Mouse (Mus musculus) cerebellum, adult 2 months (tissue): ENCODE results near the gene Lpgat1. TPM values are rescaled to one million over a fixed set of nuclear protein-coding genes. Genes with fewer than 3 reads are reported as not detected.

Experiments
- DNase-seq, 2 experiments: peaks; one replicate each; pipeline ENCODE4 v3.0.0; 2021
- H3K27ac ChIP-seq: fragments of 200-500 bp; 2 replicates; pipeline ENCODE4 v1.5.1; 2012; ENCODE audit warnings: low read length, control low read depth, inconsistent platforms; ENCODE audit not compliant: insufficient read depth
- H3K27me3 ChIP-seq: fragments of 200-500 bp; 2 replicates; pipeline ENCODE4 v1.6.1; 2012; ENCODE audit warnings: inconsistent platforms, mild to moderate bottlenecking, low read length, moderate library complexity; ENCODE audit not compliant: control insufficient read depth, insufficient read depth
- H3K4me1 ChIP-seq: fragments of 200-500 bp; 2 replicates; pipeline ENCODE4 v1.6.1; 2011; ENCODE audit warnings: low read length; ENCODE audit not compliant: control insufficient read depth, insufficient read depth
- H3K4me3 ChIP-seq: fragments of 200-500 bp; replicated peaks from 2 replicates; pipeline ENCODE3; 2011; ENCODE audit warnings: mild to moderate bottlenecking, low read depth, low read length, control low read depth; ENCODE audit not compliant: insufficient read depth
- CTCF ChIP-seq: fragments of 200-500 bp; IDR thresholded peaks from 2 replicates; pipeline ENCODE4 v1.5.1; 2011; ENCODE audit warnings: low read depth, mild to moderate bottlenecking, control low read depth, low read length, moderate library complexity, borderline replicate concordance; ENCODE audit not compliant: insufficient read depth
- POLR2A ChIP-seq: fragments of 200-500 bp; IDR thresholded peaks from 2 replicates; pipeline ENCODE4 v1.6.1; 2011; ENCODE audit warnings: low read length, control low read depth, borderline replicate concordance; ENCODE audit not compliant: insufficient read depth
- WGBS: fragments of 180-500 bp; shearing (Covaris S2); methylation state at CpG from one replicate; pipeline ENCODE4 v1.1.7; 2018; 5-methylcytosine and 5-hydroxymethylcytosine counted together
- polyA plus RNA-seq: library from polyadenylated mRNA; depleted of rRNA; stranded (reverse); fragments of >200 nt; gene quantifications from 2 replicates; pipeline ENCODE4 v1.2.3, GENCODE M21; 2012

Gene Lpgat1
- polyA plus RNA-seq, 1 experiment = 77.5 TPM

DNA sequence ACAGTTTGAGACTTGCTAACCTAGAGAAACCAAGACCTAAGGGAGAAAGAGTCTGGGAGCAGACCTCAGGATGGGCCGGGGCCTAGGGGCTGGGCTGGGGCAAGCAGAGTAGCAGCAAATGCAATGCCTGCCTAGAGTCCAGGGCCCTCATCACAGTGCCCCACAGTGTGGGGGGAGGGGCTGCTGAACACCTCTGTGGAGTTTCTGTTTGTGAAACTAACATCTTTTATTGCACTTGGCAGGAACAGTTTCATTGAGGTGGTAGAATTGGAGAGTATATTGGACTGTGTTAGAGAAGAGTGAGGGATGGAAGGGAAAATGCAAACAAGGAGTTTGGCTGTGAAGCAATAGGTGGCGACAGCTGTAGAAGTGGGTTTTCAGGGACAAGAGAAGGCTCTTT, 21.1 kb downstream of the Lpgat1 start:
- Histone ChIP-seq H3K27ac (no peak overlapping the region), H3K27me3 (no peaks in the 10 kb centered on the region), H3K4me1 (no peaks in the 10 kb centered on the region), H3K4me3 (no peak overlapping the region)
- WGBS = 86% methylated on average over 2 of the region's 2 CpGs
- no peak for DNase-seq
- TF ChIP-seq CTCF (no peak), POLR2A (no peak)

DNA sequence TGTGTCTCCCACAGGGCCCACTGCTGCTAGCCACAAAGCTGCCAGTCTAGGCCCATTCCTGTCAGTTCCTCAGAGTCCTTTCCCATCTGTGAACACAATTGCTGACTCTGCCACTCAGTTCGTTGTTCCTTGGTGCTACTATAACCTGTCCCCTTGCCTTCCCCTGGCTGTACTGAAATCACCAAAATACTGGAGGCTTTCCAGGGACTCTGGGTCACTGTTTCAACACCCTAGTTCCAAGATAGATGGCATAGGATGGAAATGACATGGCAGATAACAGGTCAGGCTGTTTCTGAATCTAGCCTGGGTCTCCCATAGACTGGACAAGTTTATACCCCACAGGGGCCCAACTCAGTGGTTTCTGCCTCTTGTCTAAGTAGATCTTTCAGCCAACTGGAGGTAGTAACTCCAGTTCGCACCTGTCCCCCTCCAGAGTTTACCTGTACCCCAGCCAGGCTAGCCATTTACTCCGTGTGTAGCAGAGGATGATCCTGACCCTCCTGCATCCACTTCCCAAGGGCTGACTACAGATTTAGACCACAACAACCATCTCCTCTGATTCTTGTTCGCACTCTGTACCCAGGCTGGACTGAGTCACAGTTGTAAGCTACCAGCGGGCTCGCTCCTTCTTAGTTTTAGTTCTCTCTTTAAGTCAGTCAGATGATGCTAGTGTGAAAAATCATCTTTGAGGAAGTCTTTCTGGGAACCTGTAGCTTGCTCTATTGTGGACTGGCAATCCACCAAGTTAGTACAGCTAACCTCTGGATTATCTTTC, 23.1 kb downstream of the Lpgat1 start:
- 82% methylated on average over 6 of the region's 6 CpGs for WGBS
- no peaks in the 10 kb centered on the region for H3K27me3 ChIP-seq
- DNase-seq = no peak
- TF ChIP-seq CTCF = no peak
- TF ChIP-seq POLR2A = no peak
- H3K4me3 ChIP-seq = no peak overlapping the region
- H3K4me1 ChIP-seq = no peaks in the 10 kb centered on the region
- H3K27ac ChIP-seq = no peak overlapping the region

DNA sequence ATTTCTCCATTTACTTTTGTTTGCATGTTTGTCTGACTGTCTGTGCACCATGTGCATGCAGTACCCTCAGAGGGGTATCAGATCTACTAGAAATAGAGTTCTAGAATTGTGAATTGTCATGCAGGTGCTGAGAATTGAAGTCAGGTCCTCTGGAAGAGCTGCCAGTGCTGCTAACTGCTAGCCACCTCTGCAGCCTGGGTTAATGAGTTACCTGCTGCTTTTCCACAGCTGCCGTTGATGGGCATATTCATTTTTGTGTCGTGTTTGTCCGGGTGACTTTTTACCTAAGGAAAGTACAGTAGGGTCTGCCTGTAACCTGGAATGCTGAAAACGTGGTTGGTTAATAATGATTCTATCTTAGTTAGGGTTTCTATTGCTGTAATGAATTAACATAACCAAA, 24.0 kb downstream of the Lpgat1 start:
- Histone ChIP-seq H3K27ac (no peak overlapping the region), H3K27me3 (no peaks in the 10 kb centered on the region), H3K4me1 (no peaks in the 10 kb centered on the region), H3K4me3 (no peak overlapping the region)
- DNase-seq = no peak
- no peak for TF ChIP-seq CTCF
- TF ChIP-seq POLR2A = no peak
- WGBS = 89% methylated on average over 4 of the region's 4 CpGs

DNA sequence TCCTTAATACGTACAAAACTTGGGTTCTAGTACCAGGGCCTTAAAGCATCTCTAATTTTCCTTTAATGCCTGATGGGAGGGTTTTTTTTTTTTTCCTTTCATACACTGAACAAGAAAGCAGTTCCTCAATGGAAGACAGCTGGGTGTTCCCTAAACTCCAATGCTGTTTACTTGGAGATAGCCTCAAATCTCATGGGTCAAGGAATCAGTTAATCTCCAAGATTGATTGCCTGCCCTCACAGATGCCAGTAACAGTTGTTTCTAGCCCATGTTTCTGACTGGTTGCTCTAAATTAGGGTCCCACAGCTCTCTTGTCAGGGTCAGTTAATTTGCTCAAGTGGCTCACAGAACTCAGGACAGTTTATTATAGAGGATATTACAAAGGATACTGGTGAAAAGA, 30.8 kb downstream of the Lpgat1 start:
- Histone ChIP-seq H3K4me1 (no peaks in the 10 kb centered on the region), H3K27ac (no peak overlapping the region), H3K4me3 (no peak overlapping the region), H3K27me3 (no peaks in the 10 kb centered on the region)
- no peak for TF ChIP-seq CTCF
- TF ChIP-seq POLR2A = no peak
- DNase-seq = no peak
- 87% methylated on average over 1 of the region's 1 CpGs for WGBS

DNA sequence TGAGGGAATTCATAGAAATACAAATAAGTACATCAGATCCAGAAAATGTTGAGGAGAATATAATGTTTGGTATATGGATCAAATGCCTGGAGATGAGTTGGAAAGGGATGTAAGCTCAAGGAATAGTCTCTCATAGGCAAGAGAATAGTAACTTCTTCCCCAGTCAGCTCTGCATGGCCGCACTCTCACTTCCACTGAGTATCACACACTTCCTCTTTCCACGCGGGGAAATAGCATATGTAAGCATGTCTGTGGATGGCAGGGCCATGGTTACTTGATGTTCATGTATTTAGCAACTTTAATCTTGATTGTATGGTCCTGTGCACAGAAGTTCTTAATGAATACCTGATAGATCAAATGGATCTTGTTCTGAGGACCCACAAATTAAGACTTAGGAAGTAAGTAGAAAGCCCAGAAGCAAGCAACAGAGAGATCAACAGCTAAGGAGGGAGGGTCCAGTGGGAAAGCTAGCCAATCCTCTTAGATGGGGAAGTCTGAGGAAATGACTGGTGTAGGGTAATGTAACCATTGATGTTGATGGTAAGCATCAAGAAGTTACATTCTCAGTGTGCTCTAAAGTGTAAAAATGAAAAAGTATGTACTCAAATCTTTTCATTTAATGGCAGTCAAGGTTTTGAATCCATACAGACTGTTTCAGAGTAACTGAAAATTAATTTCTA, 39.0 kb downstream of the Lpgat1 start:
- Histone ChIP-seq H3K27ac (no peak overlapping the region), H3K4me3 (no peak overlapping the region), H3K4me1 (no peaks in the 10 kb centered on the region), H3K27me3 (no peaks in the 10 kb centered on the region)
- no peak for DNase-seq
- TF ChIP-seq POLR2A (no peak), CTCF (no peak)
- WGBS = 92% methylated on average over 3 of the region's 3 CpGs

DNA sequence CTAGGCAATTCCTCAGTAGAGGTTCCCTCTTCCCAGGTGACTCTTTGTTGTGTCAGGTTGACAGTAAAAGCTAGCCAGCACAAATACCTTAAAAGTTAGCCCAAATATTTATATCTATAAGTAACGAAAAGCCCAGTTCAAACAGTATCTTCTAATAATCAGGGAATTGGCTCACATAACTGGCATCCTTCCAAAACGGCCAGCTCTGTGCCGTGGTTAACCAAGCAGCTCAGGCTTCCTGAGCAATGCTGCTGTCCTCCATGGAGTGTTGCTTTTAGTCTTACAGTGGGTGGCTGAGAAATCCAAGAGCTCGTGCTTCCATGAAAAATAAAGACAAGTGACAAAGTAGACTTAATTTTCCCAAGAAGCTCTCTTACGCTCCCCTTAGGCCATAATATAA, 56.5 kb downstream of the Lpgat1 start:
- H3K27me3 ChIP-seq = no peaks in the 10 kb centered on the region
- H3K4me1 ChIP-seq = no peaks in the 10 kb centered on the region
- H3K4me3 ChIP-seq = no peak overlapping the region
- H3K27ac ChIP-seq = no peak overlapping the region
- peak in 1 of 2 experiments; percentile 46 for DNase-seq
- TF ChIP-seq CTCF = no peak
- no peak for TF ChIP-seq POLR2A
- WGBS = 32% methylated on average over 5 of the region's 5 CpGs

DNA sequence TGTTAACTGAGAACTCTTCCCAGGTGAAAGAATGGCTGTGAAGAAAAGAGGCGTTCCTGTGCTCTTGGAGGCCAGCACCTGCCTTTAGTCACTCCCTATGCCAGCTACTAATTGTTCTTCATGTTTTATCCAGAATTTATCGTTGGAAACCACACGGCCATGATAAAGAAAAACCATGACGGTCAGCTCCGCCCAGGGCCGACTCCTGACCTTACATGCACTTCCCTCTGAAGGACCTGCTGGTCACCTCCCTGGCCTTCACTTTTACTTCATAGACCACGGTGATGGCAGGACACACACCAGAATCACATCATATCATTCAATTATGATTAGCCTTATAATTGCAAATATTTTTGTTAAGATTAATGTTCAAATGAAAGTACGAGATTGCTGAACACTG, 57.5 kb downstream of the Lpgat1 start:
- Histone ChIP-seq H3K27me3 (no peaks in the 10 kb centered on the region), H3K4me1 (no peaks in the 10 kb centered on the region), H3K27ac (no peak overlapping the region), H3K4me3 (no peak overlapping the region)
- WGBS = 88% methylated on average over 8 of the region's 8 CpGs
- DNase-seq = no peak
- TF ChIP-seq CTCF = no peak

DNA sequence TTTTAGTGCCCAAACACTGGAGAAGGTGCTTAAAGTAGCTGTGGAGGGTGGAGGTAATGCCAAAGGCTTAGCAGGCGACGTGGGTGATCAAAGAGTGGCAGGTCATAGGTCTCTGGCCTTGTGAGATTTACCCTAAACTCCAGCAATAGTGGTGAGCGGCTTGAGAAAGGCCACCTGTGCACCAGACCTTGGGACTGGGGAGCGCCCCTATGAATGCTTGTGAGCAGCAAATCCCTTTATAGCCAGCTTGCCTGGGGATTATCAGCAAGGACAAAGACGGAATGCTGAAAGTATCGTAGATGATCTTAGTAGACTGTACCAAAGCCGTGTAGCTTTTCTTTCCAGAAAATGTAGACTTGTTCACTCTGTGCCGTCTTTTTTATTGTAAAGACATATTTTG, 59.9 kb downstream of the Lpgat1 start:
- 93% methylated on average over 8 of the region's 8 CpGs for WGBS
- no peak for TF ChIP-seq POLR2A
- no peak for TF ChIP-seq CTCF

More for the DNA sequence above, 59.9 kb downstream of the Lpgat1 start:
- Histone ChIP-seq H3K4me1 (no peaks in the 10 kb centered on the region), H3K27me3 (no peaks in the 10 kb centered on the region), H3K4me3 (no peak overlapping the region), H3K27ac (no peak overlapping the region)
- DNase-seq = no peak
